Mouse (Mus musculus) thymus, postnatal 36 days (tissue): ENCODE results near the gene C77080.

Source experiments
- DNase-seq, 2 experiments: peaks; one replicate each; pipeline ENCODE4 v3.0.0; 2022; ENCODE audit warnings: mixed read lengths in 2 of 2

Gene C77080

DNA sequence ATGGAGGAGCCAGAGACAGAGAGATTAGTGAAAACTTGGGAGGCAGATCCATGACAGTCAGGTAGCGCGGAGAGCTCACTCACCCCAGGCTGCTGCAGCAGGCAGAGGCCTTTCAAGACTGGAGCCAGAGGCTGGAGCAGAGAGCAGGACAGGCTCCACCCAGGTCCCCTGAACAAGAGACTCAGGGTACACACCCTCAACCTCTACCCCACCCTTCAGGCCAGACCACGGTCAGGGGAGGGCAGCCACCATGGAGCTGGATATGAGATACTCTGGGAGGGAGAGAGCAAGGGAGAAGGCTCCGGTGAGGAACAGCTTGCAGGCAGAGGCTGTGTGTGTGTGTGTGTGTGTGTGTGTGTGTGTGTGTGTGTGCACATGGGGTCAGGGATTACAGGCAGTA is 5.0 kb upstream of the C77080 start:
- no peak for DNase-seq

GRCm38 (mm10) chr4:129263225-129264021 is 2.2 kb upstream of the C77080 start:
- DNase-seq = peak; percentile 56 to 77

DNA sequence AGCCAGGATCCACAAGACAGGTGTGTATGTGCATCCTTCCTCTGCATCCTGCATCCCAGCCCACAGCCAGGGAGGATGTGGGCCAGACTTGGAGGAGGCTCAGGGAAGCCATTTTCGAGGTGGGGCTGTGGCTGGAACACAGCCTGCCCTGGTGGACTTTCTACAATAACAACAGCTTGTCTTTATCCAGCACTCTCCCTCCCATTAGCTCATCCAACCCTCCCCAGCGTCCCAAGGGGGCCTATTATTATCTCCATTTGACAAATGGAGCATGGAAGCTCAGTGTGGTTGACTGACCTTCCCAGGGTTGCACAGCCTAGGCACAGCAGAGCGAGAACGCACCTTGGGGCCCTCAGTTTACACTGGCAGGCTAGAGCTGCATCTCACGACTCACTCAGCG is 526 bp downstream of the C77080 start:
- DNase-seq = no peak

DNA sequence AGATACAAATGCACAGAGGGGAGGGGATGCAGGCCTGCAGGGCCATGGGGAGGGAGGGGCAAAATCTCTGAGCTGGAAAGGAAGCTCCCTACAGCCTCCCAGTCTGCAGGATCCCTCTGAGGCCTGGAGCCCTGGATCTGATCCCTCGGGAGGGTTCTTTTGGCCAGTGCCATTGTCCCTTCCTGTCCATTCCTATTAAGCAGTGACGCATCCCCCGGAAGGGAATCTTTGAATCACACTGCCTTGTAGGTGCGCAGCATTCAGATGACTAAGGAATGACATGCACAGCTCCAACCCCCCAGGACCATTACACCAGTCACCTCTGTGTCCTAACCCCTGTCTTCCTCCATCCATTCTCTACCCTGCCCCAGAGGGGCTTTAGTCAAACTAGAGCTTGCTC is 2.1 kb downstream of the C77080 start:
- DNase-seq = no peak

- no peak for DNase-seq
Measured at GRCm38 (mm10) chr4:129256450-129257380, 4.5 kb downstream of the C77080 start.

- no peak for DNase-seq
Measured at GRCm38 (mm10) chr4:129254571-129254970, 6.6 kb downstream of the C77080 start.

DNA sequence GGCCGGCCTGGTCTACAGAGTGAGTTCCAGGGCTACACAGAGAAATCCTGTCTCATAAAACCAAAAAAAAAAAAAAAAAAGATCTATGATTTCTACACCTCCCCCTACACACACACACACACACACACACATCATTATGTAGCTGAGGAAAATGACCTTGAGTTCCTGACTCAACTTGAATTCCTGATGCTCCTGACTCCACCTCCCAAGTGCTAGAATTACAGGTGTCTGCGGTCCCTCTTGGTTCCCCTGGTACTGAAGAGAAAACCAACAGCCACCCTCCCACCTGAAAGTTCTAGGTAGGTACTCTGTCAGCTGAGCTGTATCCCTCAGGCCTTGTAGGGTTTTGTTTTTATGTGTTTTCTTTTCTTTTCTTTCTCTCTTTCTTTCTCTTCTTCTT is 8.7 kb downstream of the C77080 start:
- DNase-seq = no peak

GRCm38 (mm10) chr4:129251482-129252125 is 9.6 kb downstream of the C77080 start:
- no peak for DNase-seq

GRCm38 (mm10) chr4:129250759-129251481 is 10.3 kb downstream of the C77080 start:
- DNase-seq = no peak

GRCm38 (mm10) chr4:129249288-129249687 is 11.9 kb downstream of the C77080 start:
- no peak for DNase-seq

DNA sequence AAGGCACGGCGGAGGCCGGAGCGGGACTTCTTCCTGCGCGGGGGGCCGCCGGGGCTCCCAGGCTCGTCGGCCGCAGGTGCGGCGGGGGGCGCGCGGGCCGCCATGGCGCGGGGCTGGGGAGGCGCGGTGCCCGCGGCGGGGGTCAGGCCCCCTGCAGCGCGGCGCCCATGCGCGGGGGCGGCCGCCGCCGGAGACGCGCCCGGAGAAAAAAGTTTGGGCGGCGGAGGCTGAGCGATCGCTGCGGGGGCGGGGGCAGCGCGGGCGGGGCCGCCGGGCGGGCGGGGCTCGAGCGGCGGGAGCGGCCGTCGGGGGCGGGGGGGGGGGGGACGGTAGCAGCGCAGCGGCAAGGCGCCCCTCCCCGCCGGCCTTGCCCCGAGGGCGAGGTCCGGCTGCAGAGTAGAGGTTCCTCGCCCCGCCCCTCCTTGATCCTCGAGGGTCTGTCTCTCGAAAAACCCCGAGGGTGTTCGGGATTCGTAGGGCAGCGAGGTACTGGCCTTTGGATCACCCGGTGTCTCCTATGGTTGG is 12.9 kb downstream of the C77080 start:
- DNase-seq = no peak

DNA sequence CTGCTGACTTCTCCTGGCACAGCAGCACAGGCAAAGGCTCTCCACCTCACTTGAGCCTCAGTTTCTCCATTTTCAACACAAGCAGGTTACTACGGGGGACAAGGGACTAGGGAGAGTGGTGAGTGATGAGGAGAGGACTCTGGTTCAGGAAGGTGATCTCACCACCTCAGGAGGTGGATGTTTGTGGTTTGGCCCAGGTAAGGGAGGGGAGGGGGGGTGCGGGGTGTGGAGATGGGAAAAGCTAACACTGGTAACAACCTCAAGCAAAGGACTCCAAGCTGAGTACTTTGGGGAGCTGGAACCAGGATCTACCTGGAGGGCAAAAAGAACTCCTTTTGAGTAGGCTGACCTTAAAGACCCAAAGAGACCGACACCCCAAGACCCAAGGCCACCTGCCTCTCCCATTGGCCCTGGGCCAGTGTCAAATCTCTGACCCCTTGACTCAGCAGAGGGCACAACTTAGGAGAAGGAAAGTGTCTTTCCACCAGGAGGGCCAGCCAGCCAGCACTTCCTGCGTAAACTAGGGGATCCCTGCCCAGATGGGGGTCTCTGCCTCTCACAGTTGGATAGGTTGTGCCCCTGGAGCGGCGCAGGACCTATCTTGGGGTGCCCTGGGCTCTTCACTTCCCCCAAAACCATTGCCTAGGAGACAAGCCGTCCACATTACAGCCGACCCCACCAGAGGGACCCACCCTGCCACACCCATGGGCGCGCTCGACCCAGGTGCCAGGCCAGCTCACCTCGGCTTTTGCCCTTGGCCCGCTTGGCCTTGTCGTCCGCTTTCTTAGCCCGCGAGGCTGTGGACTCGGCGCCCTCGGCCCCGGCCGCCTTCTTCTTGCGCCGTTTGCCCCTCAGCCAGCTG is 13.6 kb downstream of the C77080 start:
- DNase-seq = no peak

DNA sequence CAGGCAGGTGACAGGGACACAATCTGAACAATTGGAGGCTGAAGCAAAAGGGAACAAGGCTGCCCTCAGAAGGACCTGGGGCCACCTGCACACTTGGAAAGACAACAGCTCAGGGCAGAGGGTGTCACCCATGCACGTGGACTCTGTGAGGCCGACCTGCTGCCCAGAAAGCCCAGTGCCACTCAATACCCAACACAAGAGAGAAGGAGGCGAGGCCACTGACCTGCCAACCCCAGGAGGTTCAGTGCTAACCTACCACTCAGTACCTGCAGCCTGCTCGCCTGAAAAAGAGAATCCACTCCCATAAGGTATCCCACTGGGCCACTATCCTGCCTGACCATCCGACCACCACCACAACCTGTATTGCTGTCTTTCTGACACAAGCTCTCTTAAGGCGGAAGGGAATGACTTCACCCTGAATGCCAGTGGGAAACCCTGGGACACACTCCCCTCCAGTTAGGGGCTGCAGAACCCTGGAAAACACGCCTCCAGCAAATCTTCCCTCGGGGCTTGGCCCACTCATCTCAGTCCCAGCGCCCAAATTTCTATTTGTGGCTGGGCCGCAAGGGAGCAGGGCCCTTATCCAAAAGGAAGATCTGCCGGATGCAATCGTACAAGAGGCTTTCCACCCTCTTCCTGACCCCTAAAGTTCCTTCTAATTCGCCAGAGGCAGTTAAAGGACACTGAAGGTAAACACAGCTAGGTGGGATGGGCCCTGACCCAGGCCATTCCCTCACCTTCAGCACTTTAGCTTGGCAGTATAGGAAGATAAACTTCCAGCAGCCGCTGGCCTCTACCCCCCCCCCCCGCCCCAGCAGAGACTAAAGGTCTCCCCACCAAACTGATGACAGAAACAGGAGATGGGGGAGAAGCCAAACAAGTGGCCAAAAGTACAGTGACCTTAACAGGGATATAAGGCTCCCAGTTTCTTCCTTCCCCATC is 14.6 kb downstream of the C77080 start:
- DNase-seq = no peak

DNA sequence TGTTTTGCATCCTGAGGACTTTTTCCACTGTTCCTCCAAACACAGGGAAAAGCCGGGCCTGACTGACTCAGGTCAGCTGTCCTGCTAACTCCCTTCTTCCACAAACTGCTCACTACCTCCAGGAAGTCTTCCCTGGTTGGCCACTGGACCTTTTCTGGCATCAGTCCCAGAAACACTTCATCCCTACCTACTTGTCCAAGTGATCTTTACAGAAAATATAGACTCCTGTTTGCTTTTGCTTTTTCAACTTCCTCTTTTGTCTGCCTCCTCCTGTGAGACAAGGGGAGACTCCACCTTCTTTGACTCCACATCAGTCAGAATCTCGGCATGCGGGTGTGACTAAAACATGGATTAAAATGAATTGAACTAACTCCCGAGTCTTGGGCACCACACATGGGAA is 16.4 kb downstream of the C77080 start:
- no peak for DNase-seq

DNA sequence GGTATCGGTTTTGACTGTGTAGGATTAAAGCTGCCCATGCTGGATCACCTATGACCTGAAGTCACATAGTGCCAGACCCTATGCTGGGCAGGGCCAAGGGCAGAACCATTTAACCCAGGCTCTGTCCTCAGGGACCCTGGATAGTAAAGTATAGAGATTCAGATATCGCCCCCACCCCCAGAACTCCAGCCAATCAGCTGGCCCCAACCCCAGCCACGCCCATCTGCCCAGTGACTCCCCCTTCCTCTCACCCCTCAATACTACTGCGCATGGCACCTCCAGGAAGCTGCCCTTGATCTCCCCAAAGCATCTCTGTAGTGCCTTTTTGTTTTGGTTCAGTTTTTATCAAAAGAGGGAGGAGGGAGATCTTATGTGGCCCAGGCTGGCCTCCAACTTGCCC is 18.4 kb downstream of the C77080 start:
- no peak for DNase-seq

DNA sequence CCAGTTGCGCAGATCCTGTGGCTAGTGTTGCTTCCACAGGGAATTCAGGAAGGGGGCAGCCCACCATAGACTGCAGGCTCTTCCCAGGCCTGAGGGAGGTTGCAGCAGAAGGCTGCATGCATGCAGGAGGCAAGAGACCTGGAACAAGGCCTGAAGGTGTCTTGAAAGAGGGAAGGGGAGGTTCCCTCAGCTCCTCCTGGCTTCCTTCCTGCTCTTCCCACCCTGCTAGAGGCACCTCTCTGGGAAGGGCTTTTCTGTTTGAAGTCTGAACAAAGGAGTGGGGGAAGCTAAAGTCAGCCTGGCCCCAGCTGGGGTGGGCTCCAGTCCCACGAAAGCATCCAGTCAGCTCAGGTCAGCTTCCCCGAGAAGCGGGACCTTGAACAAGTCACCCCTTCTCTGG is 18.9 kb downstream of the C77080 start:
- DNase-seq = no peak

DNA sequence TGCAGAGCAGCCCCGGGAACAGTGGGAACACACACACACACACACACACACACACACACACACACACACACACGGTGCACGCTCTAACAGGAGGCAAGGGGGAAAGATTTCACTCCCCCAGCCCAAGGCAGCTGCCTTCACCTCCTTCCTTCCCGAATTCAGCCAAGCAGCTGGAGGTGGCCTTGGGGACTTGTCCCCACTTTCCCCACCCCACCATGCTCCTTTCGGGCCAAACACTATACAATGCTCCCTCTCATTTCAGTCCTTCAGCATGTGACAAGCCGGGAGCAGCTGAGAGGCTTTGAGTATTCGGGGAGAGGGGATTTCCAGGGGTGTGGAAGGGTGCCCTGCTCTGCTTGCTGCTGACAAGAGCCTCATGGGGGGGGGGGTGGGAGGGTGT is 19.3 kb downstream of the C77080 start:
- no peak for DNase-seq

- DNase-seq = peak; percentile 39 to 46
Measured at GRCm38 (mm10) chr4:129239075-129239474, 22.1 kb downstream of the C77080 start.

- no peak for DNase-seq
Measured at GRCm38 (mm10) chr4:129238579-129239016, 22.6 kb downstream of the C77080 start.

DNA sequence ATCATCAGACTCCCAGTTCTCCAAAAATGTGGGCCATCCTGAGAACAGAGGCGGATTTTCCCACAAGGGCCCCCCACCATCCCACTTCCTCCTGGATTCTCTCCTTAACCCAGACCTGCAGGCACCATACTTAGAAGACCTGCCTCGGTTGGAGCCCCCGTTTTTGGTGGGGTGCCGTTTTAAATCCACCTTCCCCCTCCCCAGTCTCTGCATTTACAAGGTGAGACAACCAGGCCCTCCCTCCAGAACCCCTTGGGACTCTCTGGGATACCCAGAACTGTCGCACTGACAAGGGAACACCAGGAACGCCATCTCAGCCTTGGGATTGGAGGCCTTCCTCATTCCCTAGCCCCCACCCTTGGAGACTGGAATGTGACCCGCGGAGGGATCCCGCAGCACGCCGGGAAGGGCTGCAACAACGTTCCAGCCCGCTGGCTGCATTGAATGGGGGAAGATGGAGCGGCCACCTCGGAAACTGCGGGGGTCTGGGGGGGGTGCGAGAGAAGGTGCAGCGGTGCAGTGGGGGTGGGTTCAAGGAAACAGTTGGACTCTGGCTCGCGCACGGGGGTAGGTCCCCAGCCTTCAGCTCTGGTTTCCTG is 23.3 kb downstream of the C77080 start:
- DNase-seq = no peak
